Mouse (Mus musculus) embryonic facial prominence, embryonic 11.5 days (tissue): ENCODE results near the gene Stx8. TPM values are rescaled to one million over a fixed set of nuclear protein-coding genes. Genes with fewer than 3 reads are reported as not detected.
A peak's percentile ranks its signal among the peaks of the same experiment; 100 is the strongest.

ENCODE experiments used
- ATAC-seq: fragments of 200-750 bp; cut with Nextera tagmentation; replicated peaks from 2 replicates; pipeline ENCODE4 v1.8.0; 2017; ENCODE audit warnings: low read depth; ENCODE audit not compliant: insufficient number of reproducible peaks, low FRiP score, low TSS enrichment
- DNase-seq: peaks from one replicate; pipeline ENCODE4 v3.0.0-alpha.2; 2015; ENCODE audit warnings: low spot score
- H3K27ac ChIP-seq: fragments of 300-500 bp; sonication (generic); replicated peaks from 2 replicates; pipeline ENCODE4 v1.5.1; 2014; ENCODE audit warnings: mild to moderate bottlenecking, low read depth, low read length, control low read depth
- H3K27me3 ChIP-seq: fragments of 300-500 bp; sonication (generic); 2 replicates; pipeline ENCODE4 v1.6.1; 2014; ENCODE audit warnings: mild to moderate bottlenecking, low read length, moderate library complexity, mixed read lengths; ENCODE audit not compliant: control insufficient read depth, insufficient read depth
- H3K36me3 ChIP-seq: fragments of 300-500 bp; sonication (generic); replicated peaks from 2 replicates; pipeline ENCODE4 v1.6.1; 2014; ENCODE audit warnings: low read depth, mild to moderate bottlenecking, low read length, moderate library complexity, mixed read lengths; ENCODE audit not compliant: control insufficient read depth, insufficient read depth
- H3K4me1 ChIP-seq: fragments of 300-500 bp; sonication (generic); 2 replicates; pipeline ENCODE4 v1.6.1; 2014; ENCODE audit warnings: low read length, mixed read lengths; ENCODE audit not compliant: control insufficient read depth, insufficient read depth
- H3K4me2 ChIP-seq: fragments of 300-500 bp; sonication (generic); 2 replicates; pipeline ENCODE4 v1.6.1; 2014; ENCODE audit warnings: low read depth, mild to moderate bottlenecking, control low read depth, low read length, moderate library complexity
- H3K4me3 ChIP-seq: fragments of 300-500 bp; sonication (generic); 2 replicates; pipeline ENCODE4 v1.5.1; 2014; ENCODE audit warnings: low read depth, low read length, control low read depth
- H3K9ac ChIP-seq: fragments of 300-500 bp; sonication (generic); replicated peaks from 2 replicates; pipeline ENCODE4 v1.6.1; 2014; ENCODE audit warnings: mild to moderate bottlenecking, control low read depth, low read length
- H3K9me3 ChIP-seq: fragments of 300-500 bp; sonication (generic); replicated peaks from 2 replicates; pipeline ENCODE4 v1.6.1; 2016; ENCODE audit warnings: mild to moderate bottlenecking, low read length, inconsistent platforms, mixed read lengths; ENCODE audit not compliant: control insufficient read depth
- WGBS: fragments of 180-500 bp; shearing (Covaris S2); extraction: QIAGEN DNeasy Blood & Tissue Kit; methylation state at CpG from one replicate; pipeline ENCODE4 v1.1.7; 2014; 5-methylcytosine and 5-hydroxymethylcytosine counted together
- polyA plus RNA-seq: library from polyadenylated mRNA; unstranded; fragments of >200 nt; fragmentation: Nextera tagmentation; extraction: Ambion mirVana; gene quantifications from 2 replicates; pipeline ENCODE4 v1.2.1, GENCODE M21; 2014

Stx8 gene
- polyA plus RNA-seq, 1 experiment from 2014 or later: 60.9 TPM

DNA sequence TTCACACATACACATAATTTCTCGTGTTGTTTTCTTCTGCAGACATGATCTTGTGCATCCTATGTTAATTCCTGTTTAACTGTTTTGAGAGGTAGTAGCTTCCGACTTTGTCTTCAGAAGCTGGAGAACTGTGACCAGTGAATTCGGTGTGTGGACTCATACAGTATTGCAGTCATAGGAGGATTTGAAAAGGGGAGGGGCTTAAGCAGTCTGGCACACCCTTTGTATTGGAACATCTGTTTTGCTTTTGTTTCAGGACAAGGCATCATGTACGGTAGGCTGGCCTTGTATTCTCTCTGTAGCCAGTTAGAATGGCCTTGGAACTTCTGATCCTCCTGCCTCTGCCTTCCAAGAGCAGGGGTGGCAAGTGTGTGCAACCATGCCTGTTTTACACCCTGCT, 30.0 kb downstream of the Stx8 start:
- no peak overlapping the region for H3K27ac ChIP-seq
- ATAC-seq (no peak), DNase-seq (no peak)
- no peak overlapping the region for H3K4me3 ChIP-seq
- H3K36me3 ChIP-seq: no peaks in the 10 kb centered on the region
- H3K9ac ChIP-seq: no peak overlapping the region
- 75% methylated on average over 4 of the region's 4 CpGs for WGBS
- no peaks in the 10 kb centered on the region for H3K9me3 ChIP-seq
- H3K27me3 ChIP-seq: no peaks in the 10 kb centered on the region
- H3K4me2 ChIP-seq: no peak overlapping the region
- no peaks in the 10 kb centered on the region for H3K4me1 ChIP-seq

DNA sequence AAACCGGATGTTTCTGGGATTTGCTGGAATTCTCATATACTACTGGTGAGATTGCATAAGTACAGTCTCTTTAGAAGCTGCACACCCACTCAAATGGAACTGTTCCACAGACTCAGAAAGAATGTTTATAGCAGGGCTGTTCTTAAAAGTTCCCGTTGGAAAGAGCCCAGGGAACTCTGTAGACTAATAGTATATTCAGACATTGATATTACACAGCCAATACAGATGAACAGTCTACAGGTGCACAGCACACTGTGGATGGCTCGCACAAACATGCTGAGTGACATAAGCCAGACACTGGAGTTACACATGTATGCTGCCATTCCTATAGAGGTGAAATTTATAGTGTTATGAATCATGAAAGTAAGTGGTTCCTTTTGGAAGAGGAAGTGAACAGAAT, 32.9 kb downstream of the Stx8 start:
- Histone ChIP-seq H3K27ac (no peak overlapping the region), H3K9me3 (no peaks in the 10 kb centered on the region), H3K4me3 (no peak overlapping the region), H3K4me1 (no peaks in the 10 kb centered on the region), H3K36me3 (no peaks in the 10 kb centered on the region), H3K27me3 (no peaks in the 10 kb centered on the region), H3K9ac (no peak overlapping the region), H3K4me2 (no peak overlapping the region)
- DNase-seq (no peak), ATAC-seq (no peak)
- 91% methylated on average over 3 of the region's 3 CpGs for WGBS

DNA sequence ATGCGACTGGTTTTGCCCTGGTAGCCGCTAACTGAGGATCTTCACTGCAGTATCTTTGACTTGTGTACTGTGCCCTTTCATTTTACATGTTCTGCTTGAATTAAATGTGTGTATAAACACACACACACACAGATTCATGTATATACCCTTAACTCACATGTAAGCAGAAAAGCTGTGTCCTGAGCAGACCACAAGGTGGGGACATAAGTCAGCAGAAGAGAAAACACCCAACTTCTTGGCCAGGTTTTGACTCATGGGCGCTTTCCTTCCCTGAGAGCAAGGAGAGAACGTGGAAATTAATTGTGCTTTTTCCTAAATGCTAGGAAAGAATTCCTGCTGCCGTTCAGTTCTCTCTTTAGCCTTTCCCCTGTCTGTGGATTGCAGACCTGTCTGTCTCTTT, 33.6 kb downstream of the Stx8 start:
- Histone ChIP-seq H3K4me3 (no peak overlapping the region), H3K27me3 (no peaks in the 10 kb centered on the region), H3K9me3 (no peaks in the 10 kb centered on the region), H3K27ac (no peak overlapping the region), H3K36me3 (no peaks in the 10 kb centered on the region), H3K9ac (no peak overlapping the region), H3K4me1 (no peaks in the 10 kb centered on the region), H3K4me2 (no peak overlapping the region)
- ATAC-seq (no peak), DNase-seq (peak; percentile 35)
- 73% methylated on average over 5 of the region's 5 CpGs for WGBS

DNA sequence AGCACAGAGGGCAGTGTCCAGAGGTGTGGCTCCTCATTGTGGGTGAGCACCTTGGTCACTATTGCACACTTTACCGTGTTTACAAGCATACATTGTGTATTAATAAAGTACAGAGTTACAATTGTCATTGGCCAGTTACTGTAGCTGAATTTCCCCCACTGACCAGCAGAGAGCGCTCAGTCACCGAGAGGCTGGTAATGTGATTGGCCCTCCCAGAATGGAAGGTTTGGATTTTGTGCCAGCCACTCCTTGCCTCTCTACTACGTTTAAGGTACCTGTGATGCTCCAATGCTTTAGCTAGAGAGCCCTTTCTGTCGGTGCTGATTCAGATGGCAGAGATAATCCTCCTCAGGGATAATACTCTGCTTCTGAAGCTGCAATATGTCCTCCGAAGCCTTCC, 38.2 kb downstream of the Stx8 start:
- H3K36me3 ChIP-seq: no peaks in the 10 kb centered on the region
- no peak overlapping the region for H3K4me3 ChIP-seq
- no peaks in the 10 kb centered on the region for H3K27me3 ChIP-seq
- no peak overlapping the region for H3K9ac ChIP-seq
- H3K9me3 ChIP-seq: no peaks in the 10 kb centered on the region
- no peak overlapping the region for H3K27ac ChIP-seq
- ATAC-seq (no peak), DNase-seq (peak; percentile 80)
- 19% methylated on average over 6 of the region's 6 CpGs for WGBS
- no peak overlapping the region for H3K4me2 ChIP-seq
- no peaks in the 10 kb centered on the region for H3K4me1 ChIP-seq

DNA sequence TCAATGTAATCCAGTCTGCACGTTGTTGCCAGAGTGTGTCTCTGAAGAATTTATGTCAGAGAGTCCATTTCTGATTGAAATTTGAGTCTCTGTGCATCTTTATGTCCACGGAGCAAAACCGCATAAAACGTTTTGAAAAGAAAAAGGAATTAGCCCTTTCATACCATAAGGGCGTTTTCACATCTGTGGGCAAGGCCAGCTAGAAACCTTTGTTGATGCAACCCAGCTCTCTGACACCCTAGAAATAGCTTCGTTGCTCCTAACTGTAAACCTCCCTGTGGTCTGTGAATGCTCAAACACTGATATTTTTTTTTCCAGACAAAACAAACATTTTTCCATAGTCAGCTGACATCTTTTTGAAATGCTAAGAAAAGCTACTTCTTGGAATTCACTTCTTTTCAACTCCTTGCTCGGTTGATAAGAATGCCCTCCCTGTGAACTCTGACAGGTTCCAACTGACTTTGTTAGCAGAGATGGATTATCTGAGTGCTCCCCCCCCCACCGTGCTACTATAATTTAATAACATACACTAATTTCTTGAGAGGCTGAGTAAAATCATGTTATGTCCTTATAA, 40.3 kb downstream of the Stx8 start:
- H3K27me3 ChIP-seq: no peaks in the 10 kb centered on the region
- H3K4me3 ChIP-seq: no peak overlapping the region
- no peaks in the 10 kb centered on the region for H3K4me1 ChIP-seq
- DNase-seq: peak; percentile 25
- ATAC-seq: no peak
- no peak overlapping the region for H3K4me2 ChIP-seq
- no peak overlapping the region for H3K9ac ChIP-seq
- no peaks in the 10 kb centered on the region for H3K36me3 ChIP-seq
- H3K27ac ChIP-seq: no peak overlapping the region
- WGBS: 36% methylated on average over 8 of the region's 8 CpGs
- no peaks in the 10 kb centered on the region for H3K9me3 ChIP-seq

DNA sequence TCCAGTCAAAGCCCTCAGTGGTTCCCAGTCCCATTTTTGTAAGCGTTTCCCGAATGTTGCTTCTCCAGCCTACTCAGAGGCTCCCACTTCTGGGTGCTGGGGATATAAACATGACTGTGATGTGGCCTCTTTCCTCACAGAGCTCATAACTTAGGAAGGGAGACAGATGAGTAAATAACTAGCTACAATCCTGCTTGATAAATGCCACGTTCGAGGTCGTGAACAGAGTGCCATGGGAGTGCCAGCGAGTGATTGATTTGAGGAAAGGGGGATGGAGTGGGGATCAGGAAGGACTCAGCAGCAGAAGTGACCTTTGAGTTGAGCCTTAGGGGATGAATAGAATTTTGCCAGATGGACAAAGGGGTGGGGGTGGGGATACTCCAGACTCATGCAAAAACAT, 41.7 kb downstream of the Stx8 start:
- no peak overlapping the region for H3K4me3 ChIP-seq
- H3K9ac ChIP-seq: no peak overlapping the region
- H3K27me3 ChIP-seq: no peaks in the 10 kb centered on the region
- DNase-seq (no peak), ATAC-seq (no peak)
- H3K9me3 ChIP-seq: no peaks in the 10 kb centered on the region
- no peaks in the 10 kb centered on the region for H3K4me1 ChIP-seq
- no peak overlapping the region for H3K4me2 ChIP-seq
- H3K27ac ChIP-seq: no peak overlapping the region
- 41% methylated on average over 6 of the region's 6 CpGs for WGBS
- no peaks in the 10 kb centered on the region for H3K36me3 ChIP-seq

DNA sequence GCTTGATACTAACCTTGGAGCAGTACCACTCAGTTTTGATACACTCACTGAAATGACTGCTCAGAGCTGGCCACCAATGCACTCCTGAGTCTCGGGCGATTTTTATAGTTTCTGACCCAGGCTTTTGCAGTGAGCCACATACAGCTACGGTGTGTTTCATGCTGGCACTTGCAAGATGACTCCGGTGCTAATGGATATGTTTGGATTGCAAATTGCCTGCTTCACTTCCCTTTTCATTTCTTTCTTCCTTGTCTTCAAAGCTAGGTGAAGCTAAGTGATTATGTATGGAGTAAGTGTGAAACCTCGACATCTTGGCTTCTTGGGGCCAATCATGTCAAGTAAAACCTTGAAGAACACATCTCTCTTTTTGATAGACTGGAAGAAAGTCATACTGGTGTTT, 43.4 kb downstream of the Stx8 start:
- no peak for DNase-seq
- H3K4me3 ChIP-seq: no peak overlapping the region
- H3K27me3 ChIP-seq: no peaks in the 10 kb centered on the region
- no peaks in the 10 kb centered on the region for H3K9me3 ChIP-seq
- no peak overlapping the region for H3K4me2 ChIP-seq
- ATAC-seq: no peak
- no peak overlapping the region for H3K27ac ChIP-seq
- H3K9ac ChIP-seq: no peak overlapping the region
- WGBS: 69% methylated on average over 5 of the region's 5 CpGs
- no peaks in the 10 kb centered on the region for H3K36me3 ChIP-seq
- no peaks in the 10 kb centered on the region for H3K4me1 ChIP-seq

DNA sequence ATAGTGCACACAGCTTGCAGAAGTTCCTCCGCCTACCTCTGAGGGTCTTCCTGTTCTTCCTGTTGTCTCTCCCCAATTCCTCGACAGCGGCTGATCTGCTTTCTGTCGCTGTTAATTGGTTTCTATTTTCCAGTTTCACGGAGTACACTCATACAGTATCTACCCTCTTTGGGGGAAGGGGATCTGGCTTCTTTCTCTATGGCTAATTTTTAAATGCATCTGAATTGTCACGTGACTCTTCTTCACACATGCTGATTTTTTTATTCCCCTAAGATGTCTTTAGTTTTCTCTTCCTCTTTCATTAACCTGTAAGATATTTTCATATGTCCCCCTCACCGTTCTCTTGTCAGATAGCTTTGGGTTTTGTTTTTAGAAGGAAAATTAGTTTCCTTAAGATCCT, 46.2 kb downstream of the Stx8 start:
- Histone ChIP-seq H3K36me3 (no peaks in the 10 kb centered on the region), H3K9me3 (no peaks in the 10 kb centered on the region), H3K4me1 (no peaks in the 10 kb centered on the region), H3K4me2 (no peak overlapping the region), H3K27me3 (no peaks in the 10 kb centered on the region), H3K9ac (no peak overlapping the region), H3K27ac (no peak overlapping the region), H3K4me3 (no peak overlapping the region)
- no peak for ATAC-seq
- DNase-seq: no peak
- WGBS: 76% methylated on average over 7 of the region's 7 CpGs
